ENCODE assay signal across 8 mouse cellular contexts in genomic region chr17:50190131-50191015, GRCm38 (mm10). TPM values are rescaled to one million over a fixed set of nuclear protein-coding genes. Genes with fewer than 3 reads are reported as not detected.
DNase-seq lines count a peak whose midpoint lies in the region; ATAC-seq and TF ChIP-seq lines count a peak whose summit lies in the region.

Gene Rftn1 (minus strand): TSS chr17:50190674.

- TF ChIP-seq POLR2A in kidney, adult 2 months (IDR thresholded peaks at IDR 0.05; ENCODE audit: low read depth, low read length), result no peak
- no peak for TF ChIP-seq POLR2A in liver, adult 2 months (IDR thresholded peaks at IDR 0.05; ENCODE audit: extremely low read depth, insufficient read depth, low read length)

- peak within 1 kb of the TSS; percentile 95 for H3K9ac ChIP-seq in liver, adult 2 months (ENCODE audit: low read depth, low read length)
- H3K9ac ChIP-seq in midbrain, postnatal 0 days (replicated peaks; ENCODE audit: low read length, poor library complexity, severe bottlenecking), result peak within 1 kb of the TSS; percentile 54
- H3K9ac ChIP-seq in stomach, postnatal 0 days (ENCODE audit: low read length), result peak within 1 kb of the TSS; percentile 65

- no peaks in the 10 kb centered on the region for H3K36me3 ChIP-seq in erythroblast, embryonic 14.5 days (ENCODE audit: control insufficient read depth)
- no peaks in the 10 kb centered on the region for H3K36me3 ChIP-seq in kidney, adult 2 months (ENCODE audit: control insufficient read depth, insufficient read depth, low read length)
- no peaks in the 10 kb centered on the region for H3K36me3 ChIP-seq in liver, adult 2 months (ENCODE audit: control insufficient read depth, insufficient read depth, low read length)
- no peaks in the 10 kb centered on the region for H3K36me3 ChIP-seq in midbrain, postnatal 0 days (ENCODE audit: insufficient read depth, low read length)
- no peaks in the 10 kb centered on the region for H3K36me3 ChIP-seq in stomach, postnatal 0 days (ENCODE audit: control insufficient read depth, insufficient read depth, low read length)

- no peak for TF ChIP-seq EP300 in stomach, postnatal 0 days (optimal IDR thresholded peaks at IDR 0.05)

- peaks cover 30% of the 10 kb centered on the region for H3K27me3 ChIP-seq in erythroblast, embryonic 14.5 days (ENCODE audit: control insufficient read depth)
- H3K27me3 ChIP-seq in kidney, adult 2 months (replicated peaks; ENCODE audit: control insufficient read depth, insufficient read depth, low read length), result no peaks in the 10 kb centered on the region
- peaks cover 3% of the 10 kb centered on the region; the same call in 1 of the 2 replicates for H3K27me3 ChIP-seq in liver, adult 2 months (ENCODE audit: control insufficient read depth, insufficient read depth, low read length)
- H3K27me3 ChIP-seq in midbrain, postnatal 0 days (ENCODE audit: insufficient read depth, low read length), result no peaks in the 10 kb centered on the region; the same call in 1 of the 2 replicates
- peaks cover 3% of the 10 kb centered on the region; the same call in 1 of the 2 replicates for H3K27me3 ChIP-seq in stomach, postnatal 0 days (ENCODE audit: control insufficient read depth, insufficient read depth, low read length)

- H3K4me2 ChIP-seq in midbrain, postnatal 0 days (ENCODE audit: low read depth, low read length, poor library complexity, severe bottlenecking), result peak within 1 kb of the TSS; percentile 92
- H3K4me2 ChIP-seq in stomach, postnatal 0 days (replicated peaks; ENCODE audit: low read depth), result peak within 1 kb of the TSS; percentile 88

- H3K4me1 ChIP-seq in erythroblast, embryonic 14.5 days (ENCODE audit: control insufficient read depth), result peaks cover 11% of the 10 kb centered on the region
- no peaks in the 10 kb centered on the region; the same call in 1 of the 2 replicates for H3K4me1 ChIP-seq in kidney, adult 2 months (ENCODE audit: control insufficient read depth, insufficient read depth, low read length)
- no peaks in the 10 kb centered on the region for H3K4me1 ChIP-seq in liver, adult 2 months (ENCODE audit: control insufficient read depth, insufficient read depth, low read length)
- peaks cover 10% of the 10 kb centered on the region; the same call in 1 of the 2 replicates for H3K4me1 ChIP-seq in midbrain, postnatal 0 days (ENCODE audit: insufficient read depth, low read length)
- H3K4me1 ChIP-seq in stomach, postnatal 0 days (replicated peaks; ENCODE audit: control insufficient read depth, insufficient read depth), result peaks cover 3% of the 10 kb centered on the region; the same call in 1 of the 2 replicates

- no peak for TF ChIP-seq CTCF in kidney, adult 2 months (conservative IDR thresholded peaks at IDR 0.05; ENCODE audit: insufficient read depth, insufficient read length, low read depth, low read length)
- TF ChIP-seq CTCF in liver, adult 2 months (IDR thresholded peaks at IDR 0.05; ENCODE audit: low read depth, low read length), result no peak
- no peak for TF ChIP-seq CTCF in midbrain, postnatal 0 days (IDR thresholded peaks at IDR 0.05)
- no peak for TF ChIP-seq CTCF in stomach, postnatal 0 days (IDR thresholded peaks at IDR 0.05; ENCODE audit: low read depth)

- 2% methylated on average over 79 of the region's 79 CpGs for WGBS in kidney, adult 2 months
- WGBS in liver, adult 2 months, result 2% methylated on average over 79 of the region's 79 CpGs
- WGBS in midbrain, postnatal 0 days, result 2% methylated on average over 54 of the region's 79 CpGs
- 1% methylated on average over 64 of the region's 79 CpGs for WGBS in stomach, postnatal 0 days

- ATAC-seq in erythroblast, adult 5-6 weeks (replicated peaks; ENCODE audit: low FRiP score, poor library complexity, severe bottlenecking), result no peak
- peak; percentile 43 for ATAC-seq in midbrain, postnatal 0 days (ENCODE audit: low FRiP score)
- ATAC-seq in stomach, postnatal 0 days (ENCODE audit: low FRiP score, low TSS enrichment), result peak; percentile 64

- H3K4me3 ChIP-seq in erythroblast, embryonic 14.5 days (replicated peaks), result peak within 1 kb of the TSS; percentile 59
- peak within 1 kb of the TSS; percentile 70 for H3K4me3 ChIP-seq in kidney, adult 2 months (ENCODE audit: insufficient read depth, low read depth, low read length)
- peak within 1 kb of the TSS; percentile 87 for H3K4me3 ChIP-seq in liver, adult 2 months (ENCODE audit: insufficient read depth, low read depth, low read length)
- H3K4me3 ChIP-seq in midbrain, postnatal 0 days (ENCODE audit: low read depth, low read length), result peak within 1 kb of the TSS; percentile 75
- peak within 1 kb of the TSS; percentile 62 for H3K4me3 ChIP-seq in stomach, postnatal 0 days (ENCODE audit: low read depth, low read length)

- H3K9me3 ChIP-seq in erythroblast, embryonic 14.5 days (ENCODE audit: control insufficient read depth, low read length), result no peaks in the 10 kb centered on the region
- H3K9me3 ChIP-seq in midbrain, postnatal 0 days (ENCODE audit: low read length), result no peaks in the 10 kb centered on the region
- H3K9me3 ChIP-seq in stomach, postnatal 0 days (ENCODE audit: control insufficient read depth, low read length), result no peaks in the 10 kb centered on the region

- peak; percentile 39 for DNase-seq in embryo, embryonic 10 days (ENCODE audit: low spot score)
- DNase-seq in heart, adult 8-10 months (ENCODE audit: low spot score), result peak; percentile 71
- DNase-seq in kidney, adult 2 months, result peak; percentile 67
- DNase-seq in liver, adult 2 months (ENCODE audit: extremely low read depth, low read depth, low spot score), result no peak
- no peak for DNase-seq in midbrain, postnatal 0 days (ENCODE audit: low spot score)
- DNase-seq in stomach, postnatal 0 days (ENCODE audit: low spot score), result peak; percentile 46

- no peak within 1 kb of the TSS for H3K27ac ChIP-seq in kidney, adult 2 months (ENCODE audit: insufficient read depth, low read depth, low read length)
- H3K27ac ChIP-seq in liver, adult 2 months (replicated peaks; ENCODE audit: insufficient read depth, low read depth, low read length), result peak within 1 kb of the TSS; percentile 48
- no peak within 1 kb of the TSS for H3K27ac ChIP-seq in midbrain, postnatal 0 days (ENCODE audit: low read depth, low read length)
- H3K27ac ChIP-seq in stomach, postnatal 0 days (replicated peaks), result 0 out of 2 replicates have a peak within 1 kb of the TSS, but pooled peaks have one; percentile 13

- H3K79me2 ChIP-seq in liver, adult 2 months (ENCODE audit: control insufficient read depth, insufficient read depth, low read length), result 0 out of 2 replicates have a peak, but pooled peaks cover 4% of the 10 kb centered on the region

RNA-seq across cellular contexts. Expression of gene Rftn1, which starts in this region (rescaled TPM):
- 0.06 and 0.10 TPM in 2 replicates for polyA plus RNA-seq in erythroblast, embryonic 14.5 days (2012)
- total RNA-seq in erythroblast, adult 5-6 weeks (2015; ENCODE audit: low replicate concordance), result 0.19 and 2.7 TPM in 2 replicates
- 4.3 and 6.4 TPM in 2 replicates for total RNA-seq in erythroblast, adult 5-6 weeks (2017; ENCODE audit: low replicate concordance)
- total RNA-seq in heart, adult 8-10 months (2022), result 10 to 100 TPM; 45.4 to 54.7 (median 50.4) TPM
- 14.6 and 18.6 TPM in 2 replicates for polyA plus RNA-seq in kidney, adult 2 months (2012; rRNA removed)
- 3.1 and 3.9 TPM in 2 replicates for total RNA-seq in liver, adult 2 months (2014; rRNA removed)
- polyA plus RNA-seq in liver, adult 2 months (2012; rRNA removed), result 1.6 and 2.6 TPM in 2 replicates
- total RNA-seq in midbrain, postnatal 0 days (2014; rRNA removed), result 44.3 and 46.4 TPM in 2 replicates
- 23.8 and 28.2 TPM in 2 replicates for polyA plus RNA-seq in midbrain, postnatal 0 days (2015; fragmentation: Nextera tagmentation; extraction: Ambion mirVana)
- 7.0 and 7.1 TPM in 2 replicates for polyA plus RNA-seq in stomach, postnatal 0 days (2015; fragmentation: Nextera tagmentation; extraction: Ambion mirVana)

Comparison
In these comparisons a context has a peak if more than half of its experiments do, and no peak if none do; other contexts are left out.
1. DNase-seq: peak in embryo, embryonic 10 days (single experiment), heart, adult 8-10 months (single experiment), kidney, adult 2 months (single experiment) and stomach, postnatal 0 days (single experiment); none in liver, adult 2 months (single experiment) and midbrain, postnatal 0 days (single experiment).
2. H3K27ac ChIP-seq: peak in liver, adult 2 months (single experiment) and stomach, postnatal 0 days (single experiment); none in kidney, adult 2 months (single experiment) and midbrain, postnatal 0 days (single experiment).
3. Peak in every context shown above with its lines, with median percentiles within 50 percentile points of each other: H3K4me3 ChIP-seq and H3K9ac ChIP-seq.